Mouse (Mus musculus) midbrain, postnatal 0 days (tissue): ENCODE measurements at regions not wholly inside any gene's neighbourhood (a gene's known extent, or its start where the extent isn't known, plus 50 kb on each side); places are given as distances from the start of the nearest gene placed in this dataset.

Experiments used
- ATAC-seq: fragments of 200-750 bp; cut with Nextera tagmentation; 2 replicates; pipeline ENCODE4 v1.8.0; 2017; ENCODE audit warnings: moderate number of reproducible peaks, mild to moderate bottlenecking, moderate TSS enrichment, moderate library complexity; ENCODE audit not compliant: low FRiP score
- DNase-seq: peaks from one replicate; pipeline ENCODE4 v3.0.0-alpha.2; 2015; ENCODE audit warnings: low spot score
- H3K27ac ChIP-seq: fragments of 300-500 bp; sonication (generic); 2 replicates; pipeline ENCODE4 v1.5.1; 2014; ENCODE audit warnings: low read depth, mild to moderate bottlenecking, low read length, mixed read lengths
- H3K27me3 ChIP-seq: fragments of 300-500 bp; sonication (generic); 2 replicates; pipeline ENCODE4 v1.6.1; 2014; ENCODE audit warnings: low read length, control low read depth, mixed read lengths; ENCODE audit not compliant: insufficient read depth
- H3K36me3 ChIP-seq: fragments of 300-500 bp; sonication (generic); 2 replicates; pipeline ENCODE4 v1.6.1; 2014; ENCODE audit warnings: low read length, control low read depth, mixed read lengths; ENCODE audit not compliant: insufficient read depth
- H3K4me1 ChIP-seq: fragments of 300-500 bp; sonication (generic); 2 replicates; pipeline ENCODE4 v1.6.1; 2014; ENCODE audit warnings: mild to moderate bottlenecking, control low read depth, antibody characterized with exemption, low read length, mixed read lengths; ENCODE audit not compliant: insufficient read depth
- H3K4me2 ChIP-seq: fragments of 300-500 bp; sonication (generic); 2 replicates; pipeline ENCODE4 v1.6.1; 2014; ENCODE audit warnings: low read depth, mild to moderate bottlenecking, low read length, mixed read lengths; ENCODE audit not compliant: poor library complexity, severe bottlenecking
- H3K4me3 ChIP-seq: fragments of 300-500 bp; sonication (generic); 2 replicates; pipeline ENCODE4 v1.5.1; 2014; ENCODE audit warnings: low read depth, mild to moderate bottlenecking, low read length, moderate library complexity
- H3K9ac ChIP-seq: fragments of 300-500 bp; sonication (generic); replicated peaks from 2 replicates; pipeline ENCODE4 v1.6.1; 2014; ENCODE audit warnings: mild to moderate bottlenecking, low read length, moderate library complexity, mixed read lengths; ENCODE audit not compliant: poor library complexity, severe bottlenecking
- H3K9me3 ChIP-seq: fragments of 300-500 bp; sonication (generic); 2 replicates; pipeline ENCODE4 v1.6.1; 2016; ENCODE audit warnings: low read length, control low read depth
- CTCF ChIP-seq: IDR thresholded peaks from 2 replicates; pipeline ENCODE4 v1.5.1; 2016; ENCODE audit warnings: antibody characterized with exemption, mild to moderate bottlenecking
- WGBS: fragments of 180-500 bp; shearing (Covaris S2); extraction: QIAGEN DNeasy Blood & Tissue Kit; methylation state at CpG from one replicate; pipeline ENCODE4 v1.1.7; 2014; 5-methylcytosine and 5-hydroxymethylcytosine counted together

- Histone ChIP-seq H3K27ac (no peak overlapping the region), H3K9ac (no peak overlapping the region), H3K27me3 (no peaks in the 10 kb centered on the region), H3K4me1 (no peaks in the 10 kb centered on the region), H3K36me3 (no peaks in the 10 kb centered on the region), H3K9me3 (no peaks in the 10 kb centered on the region), H3K4me2 (no peak overlapping the region), H3K4me3 (no peak overlapping the region)
- no peak for TF ChIP-seq CTCF
- ATAC-seq (no peak), DNase-seq (peak; percentile 58)
- 84% methylated on average over 4 of the region's 4 CpGs for WGBS
Measured at GRCm38 (mm10) chr14:104644626-104645025, 122.2 kb upstream of the Rnf219 start.

GRCm38 (mm10) chr14:104642783-104643182 lies 120.3 kb upstream of the Rnf219 start:
- H3K27ac ChIP-seq: no peak overlapping the region
- H3K4me3 ChIP-seq: no peak overlapping the region
- no peaks in the 10 kb centered on the region for H3K4me1 ChIP-seq
- no peaks in the 10 kb centered on the region for H3K9me3 ChIP-seq
- no peak for TF ChIP-seq CTCF
- no peak overlapping the region for H3K4me2 ChIP-seq
- no peaks in the 10 kb centered on the region for H3K27me3 ChIP-seq
- ATAC-seq (no peak), DNase-seq (no peak)
- H3K9ac ChIP-seq: no peak overlapping the region
- H3K36me3 ChIP-seq: no peaks in the 10 kb centered on the region
- WGBS: 62% methylated on average over 6 of the region's 6 CpGs

GRCm38 (mm10) chr14:104639300-104639699 lies 116.9 kb upstream of the Rnf219 start:
- H3K9me3 ChIP-seq: no peaks in the 10 kb centered on the region
- H3K4me2 ChIP-seq: no peak overlapping the region
- no peak overlapping the region for H3K9ac ChIP-seq
- H3K27me3 ChIP-seq: no peaks in the 10 kb centered on the region
- no peaks in the 10 kb centered on the region for H3K36me3 ChIP-seq
- no peak overlapping the region for H3K4me3 ChIP-seq
- DNase-seq (no peak), ATAC-seq (no peak)
- no peaks in the 10 kb centered on the region for H3K4me1 ChIP-seq
- WGBS: 53% methylated on average over 7 of the region's 7 CpGs
- TF ChIP-seq CTCF: no peak
- no peak overlapping the region for H3K27ac ChIP-seq

GRCm38 (mm10) chr14:104611467-104611866 lies 89.0 kb upstream of the Rnf219 start:
- Histone ChIP-seq H3K9ac (no peak overlapping the region), H3K4me1 (no peaks in the 10 kb centered on the region), H3K4me2 (no peak overlapping the region), H3K36me3 (no peaks in the 10 kb centered on the region), H3K27me3 (no peaks in the 10 kb centered on the region), H3K4me3 (no peak overlapping the region), H3K9me3 (no peaks in the 10 kb centered on the region), H3K27ac (no peak overlapping the region)
- ATAC-seq (no peak), DNase-seq (no peak)
- no peak for TF ChIP-seq CTCF
- WGBS: 71% methylated on average over 3 of the region's 3 CpGs

GRCm38 (mm10) chr14:104610378-104610777 lies 87.9 kb upstream of the Rnf219 start:
- Histone ChIP-seq H3K4me3 (no peak overlapping the region), H3K27me3 (no peaks in the 10 kb centered on the region), H3K27ac (no peak overlapping the region), H3K4me2 (no peak overlapping the region), H3K9ac (no peak overlapping the region), H3K4me1 (no peaks in the 10 kb centered on the region), H3K36me3 (no peaks in the 10 kb centered on the region), H3K9me3 (no peaks in the 10 kb centered on the region)
- 71% methylated on average over 4 of the region's 4 CpGs for WGBS
- DNase-seq (no peak), ATAC-seq (no peak)
- peak; percentile 39 for TF ChIP-seq CTCF

GRCm38 (mm10) chr14:104594851-104595250 lies 72.4 kb upstream of the Rnf219 start:
- Histone ChIP-seq H3K36me3 (no peaks in the 10 kb centered on the region), H3K27ac (no peak overlapping the region), H3K4me3 (no peak overlapping the region), H3K9me3 (no peaks in the 10 kb centered on the region), H3K4me1 (no peaks in the 10 kb centered on the region), H3K4me2 (no peak overlapping the region), H3K9ac (no peak overlapping the region), H3K27me3 (no peaks in the 10 kb centered on the region)
- WGBS: 79% methylated on average over 3 of the region's 3 CpGs
- no peak for TF ChIP-seq CTCF
- DNase-seq (no peak), ATAC-seq (no peak)
